Mouse (Mus musculus): ENCODE data around the gene Polr3e. TPM values are rescaled to one million over a fixed set of nuclear protein-coding genes. Genes with fewer than 3 reads are reported as not detected.
A peak's percentile ranks its signal among the peaks of the same experiment; 100 is the strongest.
"Not testable (repeated sequence)": the region's sequence is repeated elsewhere in the genome, so short reads cannot be mapped to it uniquely, and the experiment has no call there.

Polr3e gene
- polyA plus RNA-seq, 1 experiment from 2014 or later = 28.0 TPM

GRCm38 (mm10) chr7:120882674-120883073 lies 34.9 kb upstream of the Polr3e start:
- no peak for ATAC-seq (ENCODE audit: low FRiP score, low read depth)
- Histone ChIP-seq H3K27ac (no peak overlapping the region), H3K36me3 (peaks cover 38% of the 10 kb centered on the region), H3K4me3 (no peak overlapping the region), H3K9me3 (no peaks in the 10 kb centered on the region), H3K27me3 (replicated peaks) (no peaks in the 10 kb centered on the region), H3K9ac (no peak overlapping the region), H3K4me1 (no peaks in the 10 kb centered on the region), H3K4me2 (replicated peaks) (no peak overlapping the region)
- 85% methylated on average over 4 of the region's 4 CpGs for WGBS

- Histone ChIP-seq H3K4me1 (no peaks in the 10 kb centered on the region), H3K4me3 (no peak overlapping the region), H3K9me3 (no peaks in the 10 kb centered on the region), H3K9ac (no peak overlapping the region), H3K27me3 (replicated peaks) (no peaks in the 10 kb centered on the region), H3K36me3 (peaks cover 38% of the 10 kb centered on the region), H3K4me2 (replicated peaks) (no peak overlapping the region), H3K27ac (no peak overlapping the region)
- no peak for ATAC-seq (ENCODE audit: low FRiP score, low read depth)
- WGBS = 88% methylated on average over 4 of the region's 4 CpGs
These were observed 33.8 kb upstream of the Polr3e start for GRCm38 (mm10) chr7:120883523-120884290.

- Histone ChIP-seq H3K9ac (no peak overlapping the region), H3K4me2 (replicated peaks) (no peak overlapping the region), H3K36me3 (peaks cover 38% of the 10 kb centered on the region), H3K4me1 (no peaks in the 10 kb centered on the region), H3K27me3 (replicated peaks) (no peaks in the 10 kb centered on the region), H3K4me3 (no peak overlapping the region), H3K9me3 (no peaks in the 10 kb centered on the region), H3K27ac (no peak overlapping the region)
- no peak for ATAC-seq (ENCODE audit: low FRiP score, low read depth)
- 93% methylated on average over 4 of the region's 4 CpGs for WGBS
These were observed 32.8 kb upstream of the Polr3e start for GRCm38 (mm10) chr7:120884746-120885145.

- no peaks in the 10 kb centered on the region for H3K9me3 ChIP-seq
- H3K4me1 ChIP-seq = no peaks in the 10 kb centered on the region
- no peak overlapping the region for H3K4me2 ChIP-seq (replicated peaks)
- peaks cover 15% of the 10 kb centered on the region; the same call in 1 of the 2 replicates for H3K36me3 ChIP-seq
- 0 out of 2 replicates have a peak overlapping the region, but pooled peaks have one; percentile 10 for H3K9ac ChIP-seq
- no peak overlapping the region for H3K4me3 ChIP-seq
- ATAC-seq (ENCODE audit: low FRiP score, low read depth) = no peak
- no peak overlapping the region for H3K27ac ChIP-seq
- H3K27me3 ChIP-seq (replicated peaks) = no peaks in the 10 kb centered on the region
- 79% methylated on average over 5 of the region's 5 CpGs for whole genome bisulfite sequencing
These were observed 24.4 kb upstream of the Polr3e start for GRCm38 (mm10) chr7:120893123-120893522.

- no peak overlapping the region for H3K4me2 ChIP-seq (replicated peaks)
- no peak for ATAC-seq (ENCODE audit: low FRiP score, low read depth)
These were observed 20.5 kb upstream of the Polr3e start for GRCm38 (mm10) chr7:120897054-120897453.

GRCm38 (mm10) chr7:120897711-120898335 lies 19.7 kb upstream of the Polr3e start:
- peaks cover 13% of the 10 kb centered on the region; the same call in 1 of the 2 replicates for H3K36me3 ChIP-seq
- 0 out of 2 replicates have a peak, but pooled peaks cover 4% of the 10 kb centered on the region for H3K4me1 ChIP-seq
- H3K4me2 ChIP-seq (replicated peaks) = no peak overlapping the region
- H3K9ac ChIP-seq = no peak overlapping the region
- WGBS = 86% methylated on average over 9 of the region's 9 CpGs
- ATAC-seq (ENCODE audit: low FRiP score, low read depth) = no peak
- H3K9me3 ChIP-seq = no peaks in the 10 kb centered on the region
- no peaks in the 10 kb centered on the region for H3K27me3 ChIP-seq (replicated peaks)
- H3K27ac ChIP-seq = no peak overlapping the region
- H3K4me3 ChIP-seq = no peak overlapping the region

More at GRCm38 (mm10) chr7:120897054-120897453, 20.5 kb upstream of the Polr3e start:
- H3K4me3 ChIP-seq = no peak overlapping the region
- 0 out of 2 replicates have a peak, but pooled peaks cover 4% of the 10 kb centered on the region for H3K4me1 ChIP-seq
- H3K9me3 ChIP-seq = no peaks in the 10 kb centered on the region
- WGBS = 94% methylated on average over 7 of the region's 7 CpGs
- peaks cover 14% of the 10 kb centered on the region; the same call in 1 of the 2 replicates for H3K36me3 ChIP-seq
- H3K27ac ChIP-seq = no peak overlapping the region
- no peaks in the 10 kb centered on the region for H3K27me3 ChIP-seq (replicated peaks)
- H3K9ac ChIP-seq = no peak overlapping the region

GRCm38 (mm10) chr7:120900191-120900590 lies 17.4 kb upstream of the Polr3e start:
- Histone ChIP-seq H3K36me3 (peaks cover 11% of the 10 kb centered on the region), H3K4me1 (0 out of 2 replicates have a peak, but pooled peaks cover 8% of the 10 kb centered on the region), H3K27me3 (replicated peaks) (no peaks in the 10 kb centered on the region), H3K9ac (no peak overlapping the region), H3K4me3 (no peak overlapping the region), H3K27ac (no peak overlapping the region), H3K9me3 (no peaks in the 10 kb centered on the region), H3K4me2 (replicated peaks) (no peak overlapping the region)
- 70% methylated on average over 4 of the region's 4 CpGs for WGBS
- ATAC-seq (ENCODE audit: low FRiP score, low read depth) = no peak

- ATAC-seq (ENCODE audit: low FRiP score, low read depth) = 0 out of 2 replicates have a peak, but pooled peaks have one; percentile 50
- Histone ChIP-seq H3K9me3 (no peaks in the 10 kb centered on the region), H3K4me2 (replicated peaks) (no peak overlapping the region), H3K36me3 (peaks cover 11% of the 10 kb centered on the region), H3K4me3 (no peak overlapping the region), H3K4me1 (0 out of 2 replicates have a peak, but pooled peaks cover 8% of the 10 kb centered on the region), H3K9ac (no peak overlapping the region), H3K27me3 (replicated peaks) (no peaks in the 10 kb centered on the region), H3K27ac (no peak overlapping the region)
- WGBS = 43% methylated on average over 8 of the region's 8 CpGs
These were observed 15.8 kb upstream of the Polr3e start for GRCm38 (mm10) chr7:120901701-120902100.

- Histone ChIP-seq H3K27ac (no peak overlapping the region), H3K4me1 (0 out of 2 replicates have a peak, but pooled peaks cover 8% of the 10 kb centered on the region), H3K9ac (no peak overlapping the region), H3K4me2 (replicated peaks) (no peak overlapping the region), H3K4me3 (no peak overlapping the region), H3K36me3 (peaks cover 11% of the 10 kb centered on the region), H3K27me3 (replicated peaks) (no peaks in the 10 kb centered on the region), H3K9me3 (no peaks in the 10 kb centered on the region)
- WGBS = 66% methylated on average over 3 of the region's 3 CpGs
- no peak for ATAC-seq (ENCODE audit: low FRiP score, low read depth)
These were observed 14.6 kb upstream of the Polr3e start for GRCm38 (mm10) chr7:120902931-120903330.

GRCm38 (mm10) chr7:120910172-120910571 lies 7.4 kb upstream of the Polr3e start:
- H3K36me3 ChIP-seq; H3K4me2 ChIP-seq (replicated peaks); ATAC-seq (ENCODE audit: low FRiP score, low read depth); H3K27ac ChIP-seq; H3K9ac ChIP-seq; H3K27me3 ChIP-seq (replicated peaks); H3K4me3 ChIP-seq; H3K4me1 ChIP-seq; H3K9me3 ChIP-seq: not testable (repeated sequence)
- 75% methylated on average over 3 of the region's 3 CpGs for WGBS

- H3K27ac ChIP-seq; H3K9ac ChIP-seq; H3K27me3 ChIP-seq (replicated peaks); ATAC-seq (ENCODE audit: low FRiP score, low read depth); H3K36me3 ChIP-seq; H3K4me3 ChIP-seq; H3K4me1 ChIP-seq; H3K4me2 ChIP-seq (replicated peaks); H3K9me3 ChIP-seq: not testable (repeated sequence)
- WGBS = 90% methylated on average over 6 of the region's 6 CpGs
These were observed 6.3 kb upstream of the Polr3e start for GRCm38 (mm10) chr7:120911268-120911667.

GRCm38 (mm10) chr7:120913332-120913731 lies 4.2 kb upstream of the Polr3e start:
- Histone ChIP-seq H3K4me2 (replicated peaks) (no peak overlapping the region), H3K4me3 (no peak overlapping the region), H3K36me3 (no peaks in the 10 kb centered on the region), H3K9me3 (no peaks in the 10 kb centered on the region), H3K9ac (no peak overlapping the region), H3K27me3 (replicated peaks) (no peaks in the 10 kb centered on the region), H3K4me1 (0 out of 2 replicates have a peak, but pooled peaks cover under 1% of the 10 kb centered on the region), H3K27ac (no peak overlapping the region)
- no peak for ATAC-seq (ENCODE audit: low FRiP score, low read depth)
- 33% methylated on average over 1 of the region's 1 CpGs for WGBS

Data from neural tube, embryonic 12.5 days (tissue).